Mouse (Mus musculus): Measurements from ENCODE around the gene Olfr1360.

Gene Olfr1360

GRCm38 (mm10) chr13:21642418-21642817 lies 34.8 kb downstream of the Olfr1360 start, which contains the start of gene Olfr11:
Olfr11 (minus strand) TSS chr13:21642518.
- no peak for DNase-seq

Data from lung, postnatal 4 days (tissue).